Mouse (Mus musculus): ENCODE measurements around the gene Cela3b.

DNA sequence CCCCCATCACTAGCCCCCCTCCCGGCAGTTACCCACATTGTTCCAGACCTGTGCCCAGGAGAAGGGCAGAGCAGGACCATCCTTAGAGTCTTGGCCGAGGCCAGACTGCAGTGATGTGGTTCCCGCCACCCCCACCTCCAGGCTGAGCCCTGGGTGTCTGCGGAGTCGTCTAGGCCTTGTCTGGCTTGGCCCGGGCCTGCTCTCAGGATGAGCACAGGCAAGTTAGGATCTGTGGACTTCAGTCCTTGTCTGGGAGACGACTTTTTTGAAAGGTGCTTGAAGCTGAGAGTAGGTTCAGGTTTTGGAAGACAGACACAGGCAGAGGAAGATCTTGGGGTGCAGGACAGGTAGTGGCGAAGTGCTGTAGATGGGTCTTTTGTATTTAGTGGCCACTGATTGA lies 41.0 kb upstream of the Cela3b start:
- TF ChIP-seq POLR2A (IDR thresholded peaks at IDR 0.05; ENCODE audit: low read depth, low read length) (no peak), CTCF (IDR thresholded peaks at IDR 0.05; ENCODE audit: extremely low read depth, insufficient read length, insufficient replicate concordance, low read depth, low read length) (no peak)
